Mouse (Mus musculus) left cerebral cortex, adult 2 months (tissue): Measurements from ENCODE around the gene Inpp4b. TPM values are rescaled to one million over a fixed set of nuclear protein-coding genes. Genes with fewer than 3 reads are reported as not detected.

Source experiments
- DNase-seq, 2 experiments: peaks; one replicate each; pipeline ENCODE4 v3.0.0; 2021 to 2022; ENCODE audit warnings: low spot score in 2 of 2, mixed read lengths in 1 of 2; ENCODE audit errors: extremely low spot score in 1 of 2
- H3K27ac ChIP-seq: fragments of 200-600 bp; 2 replicates; pipeline ENCODE4 v1.8.1; 2022
- H3K4me3 ChIP-seq: fragments of 200-600 bp; 2 replicates; pipeline ENCODE4 v1.8.1; 2022
- CTCF ChIP-seq: fragments of 200-600 bp; IDR thresholded peaks from 2 replicates; pipeline ENCODE4 v1.8.1; 2022; ENCODE audit warnings: antibody characterized with exemption, mild to moderate bottlenecking, moderate library complexity
- intact Hi-C: fragments of 180-260 bp; cut with DNase I; formaldehyde crosslinking; loops from one replicate; pipeline ENCODE4 v1.15.1; 2025
- total RNA-seq, 2 experiments: library from RNA; stranded (reverse); gene quantifications; 2 replicates each; pipeline ENCODE4 v1.2.3; 2021

Inpp4b gene
- total RNA-seq, 2 experiments from 2014 or later, result 8.8 to 13.3 TPM

- Histone ChIP-seq H3K27ac (no peak overlapping the region), H3K4me3 (no peak overlapping the region)
- DNase-seq, result no peak
- TF ChIP-seq CTCF, result no peak
- intact Hi-C loops, result no loop called here
Observed at GRCm38 (mm10) chr8:81862738-81863137, 520.4 kb downstream of the Inpp4b start.

GRCm38 (mm10) chr8:81864318-81864717 is 522.0 kb downstream of the Inpp4b start:
- intact Hi-C loops, result no loop called here
- Histone ChIP-seq H3K4me3 (no peak overlapping the region), H3K27ac (no peak overlapping the region)
- no peak for TF ChIP-seq CTCF
- DNase-seq, result no peak

- H3K27ac ChIP-seq, result no peak overlapping the region
- no peak overlapping the region for H3K4me3 ChIP-seq
- DNase-seq, result no peak
- TF ChIP-seq CTCF, result no peak
- intact Hi-C loops, result no loop called here
Observed at GRCm38 (mm10) chr8:81865664-81866063, 523.3 kb downstream of the Inpp4b start.

GRCm38 (mm10) chr8:81867020-81867419 is 524.7 kb downstream of the Inpp4b start:
- no peak overlapping the region for H3K27ac ChIP-seq
- peak; percentile 18 to 36 for DNase-seq
- no peak overlapping the region for H3K4me3 ChIP-seq
- no peak for TF ChIP-seq CTCF
- intact Hi-C loops, result no loop called here

GRCm38 (mm10) chr8:81870466-81870865 is 528.1 kb downstream of the Inpp4b start:
- DNase-seq, result no peak
- no peak overlapping the region for H3K4me3 ChIP-seq
- no peak overlapping the region for H3K27ac ChIP-seq
- intact Hi-C loops, result no loop called here
- no peak for TF ChIP-seq CTCF

- intact Hi-C loops, result no loop called here
Observed at GRCm38 (mm10) chr8:81880071-81880470, 537.7 kb downstream of the Inpp4b start.

GRCm38 (mm10) chr8:81884195-81884594 is 541.8 kb downstream of the Inpp4b start:
- intact Hi-C loops, result no loop called here
- TF ChIP-seq CTCF, result no peak
- Histone ChIP-seq H3K27ac (no peak overlapping the region), H3K4me3 (no peak overlapping the region)
- no peak for DNase-seq

More at GRCm38 (mm10) chr8:81880071-81880470, 537.7 kb downstream of the Inpp4b start:
- no peak for TF ChIP-seq CTCF
- no peak overlapping the region for H3K27ac ChIP-seq
- no peak overlapping the region for H3K4me3 ChIP-seq
- no peak for DNase-seq

GRCm38 (mm10) chr8:81888843-81889242 is 546.5 kb downstream of the Inpp4b start:
- DNase-seq, result no peak
- intact Hi-C loops, result no loop called here
- TF ChIP-seq CTCF, result no peak
- Histone ChIP-seq H3K27ac (no peak overlapping the region), H3K4me3 (no peak overlapping the region)

- Histone ChIP-seq H3K27ac (no peak overlapping the region), H3K4me3 (no peak overlapping the region)
- intact Hi-C loops, result no loop called here
- no peak for TF ChIP-seq CTCF
- DNase-seq, result no peak
Observed at GRCm38 (mm10) chr8:81893292-81893691, 550.9 kb downstream of the Inpp4b start.

- TF ChIP-seq CTCF, result no peak
- DNase-seq, result no peak
- H3K27ac ChIP-seq, result no peak overlapping the region
- no peak overlapping the region for H3K4me3 ChIP-seq
- intact Hi-C loops, result no loop called here
Observed at GRCm38 (mm10) chr8:81946812-81947211, 604.5 kb downstream of the Inpp4b start.

- no peak for TF ChIP-seq CTCF
- no peak for DNase-seq
- no peak overlapping the region for H3K4me3 ChIP-seq
- intact Hi-C loops, result no loop called here
- H3K27ac ChIP-seq, result no peak overlapping the region
Observed at GRCm38 (mm10) chr8:81953101-81953500, 610.7 kb downstream of the Inpp4b start.

GRCm38 (mm10) chr8:81985128-81985665 is 642.8 kb downstream of the Inpp4b start:
- no peak for TF ChIP-seq CTCF
- DNase-seq, result no peak
- Histone ChIP-seq H3K27ac (no peak overlapping the region), H3K4me3 (no peak overlapping the region)
- intact Hi-C loops, result no loop called here

GRCm38 (mm10) chr8:81992966-81993365 is 650.6 kb downstream of the Inpp4b start:
- Histone ChIP-seq H3K4me3 (no peak overlapping the region), H3K27ac (no peak overlapping the region)
- no peak for DNase-seq
- TF ChIP-seq CTCF, result no peak
- intact Hi-C loops, result no loop called here
